Mouse (Mus musculus): ENCODE measurements around the gene Bst2.

- no peak for TF ChIP-seq CTCF (IDR thresholded peaks at IDR 0.05; ENCODE audit: extremely low read depth, insufficient read depth, insufficient read length, insufficient replicate concordance)
- TF ChIP-seq POLR2A (IDR thresholded peaks at IDR 0.05; ENCODE audit: low read depth, low read length) = no peak
Observed at GRCm38 (mm10) chr8:71507589-71508104, 29.6 kb downstream of the Bst2 start.

Data from spleen, adult 2 months (tissue).